Mouse (Mus musculus): Measurements from ENCODE around the gene Tll2.

GRCm38 (mm10) chr19:41151321-41152015, 55.2 kb downstream of the Tll2 start:
- TF ChIP-seq CTCF (IDR thresholded peaks at IDR 0.05; ENCODE audit: low read depth) = no peak
- no peak for TF ChIP-seq EP300 (IDR thresholded peaks at IDR 0.05; ENCODE audit: low read depth)
